Comparison of ENCODE assay signal across 19 mouse cellular contexts in the genomic region with DNA sequence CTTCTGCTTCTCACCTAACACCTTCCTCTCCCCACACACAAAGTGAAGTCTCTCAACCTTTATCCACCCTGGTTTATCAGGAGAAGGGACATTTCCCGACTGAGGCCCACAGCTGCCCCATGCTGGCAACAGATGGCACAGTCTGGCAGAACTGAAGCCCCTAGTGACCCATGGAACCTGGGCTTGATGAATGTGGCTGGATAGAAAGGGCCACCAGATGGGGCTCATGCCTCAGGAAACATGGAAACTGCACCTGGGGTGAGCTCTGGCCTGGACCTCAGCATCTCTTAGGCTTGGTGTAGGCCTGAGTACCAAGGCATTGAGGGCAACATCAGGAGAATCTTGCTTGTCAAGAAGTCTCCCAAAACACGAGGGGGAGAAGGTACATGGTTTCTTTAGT.
DNase-seq lines count a peak whose midpoint lies in the region; ATAC-seq and TF ChIP-seq lines count a peak whose summit lies in the region.
"Had no signal": no experiment of that assay in that cellular context is flagged by ENCODE, and none has a peak within 500 bp of the region (broad histone marks: within the 10 kb centered on the region; RNA-seq: fewer than 3 reads in every experiment).

No protein-coding gene starts in this region.

- H3K27ac ChIP-seq in hindbrain, embryonic 11.5 days (ENCODE audit: low read depth, low read length): no peak overlapping the region
- no peak overlapping the region for H3K27ac ChIP-seq in hindbrain, embryonic 10.5 days
- no peak overlapping the region for H3K27ac ChIP-seq in liver, embryonic 14.5 days
- no peak overlapping the region for H3K27ac ChIP-seq in liver, embryonic 11.5 days (ENCODE audit: low read depth, low read length)
- H3K27ac ChIP-seq: embryonic facial prominence, embryonic 10.5 days; limb, embryonic 15.5 days; midbrain, embryonic 10.5 days had no signal

- H3K4me3 ChIP-seq in hindbrain, embryonic 11.5 days (ENCODE audit: low read depth, low read length): no peak overlapping the region
- H3K4me3 ChIP-seq in hindbrain, embryonic 10.5 days: no peak overlapping the region
- no peak overlapping the region for H3K4me3 ChIP-seq in liver, embryonic 14.5 days (ENCODE audit: insufficient read depth in 1 of 2, low read depth in 2 of 2, low read length in 2 of 2)
- no peak overlapping the region for H3K4me3 ChIP-seq in liver, embryonic 11.5 days (ENCODE audit: low read depth, low read length)
- H3K4me3 ChIP-seq: embryonic facial prominence, embryonic 10.5 days; limb, embryonic 15.5 days; midbrain, embryonic 10.5 days had no signal

- no peaks in the 10 kb centered on the region for H3K9me3 ChIP-seq in hindbrain, embryonic 11.5 days (ENCODE audit: control insufficient read depth, low read length)
- H3K9me3 ChIP-seq in hindbrain, embryonic 10.5 days: no peaks in the 10 kb centered on the region
- H3K9me3 ChIP-seq in liver, embryonic 14.5 days (ENCODE audit: control insufficient read depth, low read length): no peaks in the 10 kb centered on the region
- H3K9me3 ChIP-seq in liver, embryonic 11.5 days (ENCODE audit: control insufficient read depth, low read length): no peaks in the 10 kb centered on the region
- H3K9me3 ChIP-seq: embryonic facial prominence, embryonic 10.5 days; limb, embryonic 15.5 days; midbrain, embryonic 10.5 days had no signal

- 63% methylated on average over 2 of the region's 2 CpGs for WGBS in hindbrain, embryonic 11.5 days
- 67% methylated on average over 2 of the region's 2 CpGs for WGBS in hindbrain, embryonic 10.5 days
- WGBS in liver, embryonic 14.5 days (ENCODE audit: insufficient replicate concordance): 45% methylated on average over 2 of the region's 2 CpGs
- WGBS in liver, embryonic 11.5 days: 42% methylated on average over 2 of the region's 2 CpGs

- no peaks in the 10 kb centered on the region for H3K27me3 ChIP-seq in hindbrain, embryonic 11.5 days (ENCODE audit: control insufficient read depth, insufficient read depth, low read length)
- no peaks in the 10 kb centered on the region for H3K27me3 ChIP-seq in hindbrain, embryonic 10.5 days (ENCODE audit: insufficient read depth, poor library complexity, severe bottlenecking)
- no peaks in the 10 kb centered on the region for H3K27me3 ChIP-seq in liver, embryonic 14.5 days (ENCODE audit: control insufficient read depth, insufficient read depth, low read length)
- H3K27me3 ChIP-seq in liver, embryonic 11.5 days (replicated peaks; ENCODE audit: control insufficient read depth, insufficient read depth, low read length): no peaks in the 10 kb centered on the region
- H3K27me3 ChIP-seq: limb, embryonic 15.5 days had no signal

- no peak overlapping the region for H3K9ac ChIP-seq in hindbrain, embryonic 11.5 days (ENCODE audit: low read depth, low read length)
- no peak overlapping the region for H3K9ac ChIP-seq in liver, embryonic 14.5 days (replicated peaks)
- no peak overlapping the region for H3K9ac ChIP-seq in liver, embryonic 11.5 days (ENCODE audit: low read depth, low read length)
- H3K9ac ChIP-seq: limb, embryonic 15.5 days had no signal

- DNase-seq in hindbrain, embryonic 11.5 days (ENCODE audit: low spot score): peak; percentile 23
- no peak for DNase-seq in hindbrain, embryonic 10.5 days (ENCODE audit: low spot score)
- DNase-seq in liver, embryonic 14.5 days (ENCODE audit: low read depth in 3 of 3, low spot score in 3 of 3): no peak
- no peak for DNase-seq in liver, embryonic 11.5 days (ENCODE audit: low spot score)
- DNase-seq in cerebellum, postnatal 14 days: peak; percentile 59
- peak; percentile 20 for DNase-seq in retina, postnatal 7 days (ENCODE audit: low read depth, low spot score)
- no peak for DNase-seq in thymus, adult 18-20 months
- DNase-seq: heart, adult 11 months; kidney, adult 11 months; kidney, postnatal 14 days; layer of hippocampus, adult 9-11 months; lung, adult 18-20 months; lung, postnatal 4 days; right cerebral cortex, adult 18-20 months had no signal

- 0 out of 2 replicates have a peak, but pooled peaks have one; percentile 2 for TF ChIP-seq CTCF in liver, embryonic 14.5 days (IDR thresholded peaks at IDR 0.05; ENCODE audit: low read depth)

- no peak overlapping the region for H3K4me2 ChIP-seq in hindbrain, embryonic 11.5 days (replicated peaks; ENCODE audit: low read depth, low read length)
- H3K4me2 ChIP-seq in liver, embryonic 14.5 days (ENCODE audit: low read depth): no peak overlapping the region
- H3K4me2 ChIP-seq in liver, embryonic 11.5 days: no peak overlapping the region
- H3K4me2 ChIP-seq: limb, embryonic 15.5 days had no signal

- ATAC-seq in hindbrain, embryonic 11.5 days (ENCODE audit: low FRiP score): no peak
- no peak for ATAC-seq in liver, embryonic 14.5 days (ENCODE audit: insufficient read depth)
- ATAC-seq in liver, embryonic 11.5 days (replicated peaks; ENCODE audit: low FRiP score): no peak
- ATAC-seq: forebrain, embryonic 16.5 days had no signal

- no peaks in the 10 kb centered on the region for H3K4me1 ChIP-seq in hindbrain, embryonic 11.5 days (replicated peaks; ENCODE audit: control insufficient read depth, insufficient read depth, low read length)
- no peaks in the 10 kb centered on the region for H3K4me1 ChIP-seq in hindbrain, embryonic 10.5 days (replicated peaks)
- H3K4me1 ChIP-seq in liver, embryonic 14.5 days (replicated peaks; ENCODE audit: control insufficient read depth in 2 of 2, insufficient read depth in 2 of 2, low read length in 1 of 2): no peaks in the 10 kb centered on the region
- no peaks in the 10 kb centered on the region for H3K4me1 ChIP-seq in liver, embryonic 11.5 days (replicated peaks; ENCODE audit: control insufficient read depth, insufficient read depth, low read length)
- H3K4me1 ChIP-seq: limb, embryonic 15.5 days had no signal

- no peak for TF ChIP-seq EP300 in liver, embryonic 14.5 days (IDR thresholded peaks at IDR 0.05; ENCODE audit: low read depth)

- no peaks in the 10 kb centered on the region for H3K36me3 ChIP-seq in hindbrain, embryonic 11.5 days (ENCODE audit: control insufficient read depth, insufficient read depth, low read length)
- no peaks in the 10 kb centered on the region for H3K36me3 ChIP-seq in hindbrain, embryonic 10.5 days
- no peaks in the 10 kb centered on the region for H3K36me3 ChIP-seq in liver, embryonic 14.5 days (replicated peaks; ENCODE audit: control insufficient read depth, insufficient read depth, low read depth)
- H3K36me3 ChIP-seq in liver, embryonic 11.5 days (ENCODE audit: control insufficient read depth, insufficient read depth, low read length): no peaks in the 10 kb centered on the region
- H3K36me3 ChIP-seq: embryonic facial prominence, embryonic 10.5 days; G1E; limb, embryonic 15.5 days; midbrain, embryonic 10.5 days had no signal

Comparison
In these comparisons a context has a peak if more than half of its experiments do, and no peak if none do; other contexts are left out.
1. DNase-seq: peak in hindbrain, embryonic 11.5 days (single experiment), cerebellum, postnatal 14 days (2 of 2) and retina, postnatal 7 days (single experiment); none in hindbrain, embryonic 10.5 days (single experiment), liver, embryonic 14.5 days (0 of 3), liver, embryonic 11.5 days (single experiment) and thymus, adult 18-20 months (0 of 2).